Mouse (Mus musculus) frontal cortex, adult 2 months (tissue): ENCODE measurements around the gene Slc16a13. TPM values are rescaled to one million over a fixed set of nuclear protein-coding genes. Genes with fewer than 3 reads are reported as not detected.

Source experiments
- DNase-seq, 2 experiments: peaks; one replicate each; pipeline ENCODE4 v3.0.0; 2022; ENCODE audit warnings: low spot score in 1 of 2; ENCODE audit errors: extremely low spot score in 1 of 2
- polyA plus RNA-seq: library from polyadenylated mRNA; depleted of rRNA; stranded (reverse); fragments of >200 nt; gene quantifications from 2 replicates; pipeline ENCODE4 v1.2.3, GENCODE M21; 2012; rRNA removed

Gene Slc16a13
- 5.5 and 7.7 TPM in 2 replicates for polyA plus RNA-seq

DNA sequence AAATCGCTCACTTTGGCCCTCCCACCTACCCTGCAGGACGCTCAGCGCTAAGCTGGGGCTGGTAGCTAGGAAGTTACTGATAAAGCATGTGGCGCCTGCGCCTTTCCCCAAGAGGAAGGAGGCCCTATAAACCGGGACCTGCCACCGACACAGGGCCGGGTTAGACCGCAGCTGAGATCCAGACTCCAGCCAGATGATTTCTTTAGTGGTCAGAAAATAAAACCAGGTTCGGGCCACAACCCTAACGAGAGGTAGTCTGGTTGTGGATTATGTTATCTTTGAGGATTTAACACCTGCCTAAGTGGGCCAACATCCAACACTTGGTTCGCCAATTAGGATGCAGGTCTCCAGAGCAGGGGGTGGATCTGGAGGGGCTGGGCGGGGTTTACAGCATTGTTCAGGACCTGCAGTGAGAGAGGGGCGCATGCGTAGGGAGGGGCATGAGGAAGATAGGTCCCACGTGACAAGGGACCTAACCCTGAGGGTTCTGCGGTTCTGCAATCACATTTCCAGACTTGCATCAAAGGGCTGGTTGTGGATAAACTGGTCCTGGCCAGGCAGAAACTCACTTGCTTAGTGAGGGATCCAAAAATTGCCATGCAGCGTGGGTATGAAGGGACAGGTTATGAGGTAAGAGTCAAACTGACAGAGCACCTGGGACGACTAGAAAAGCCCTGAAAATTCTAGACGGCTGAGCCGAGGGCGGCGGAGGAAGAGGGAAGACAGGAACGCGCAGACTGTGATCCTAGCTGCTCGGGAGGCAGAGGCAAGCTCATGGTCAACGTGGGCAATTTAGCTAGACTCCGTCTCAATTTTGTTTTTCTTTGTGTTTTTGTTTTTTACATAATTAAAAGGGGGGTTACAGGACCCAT is at the start of gene Slc16a13:
Gene Slc16a13 (minus strand): TSS at position 334 of the 872 bp plus-strand sequence.
- peak; percentile 96 to 97 for DNase-seq

DNA sequence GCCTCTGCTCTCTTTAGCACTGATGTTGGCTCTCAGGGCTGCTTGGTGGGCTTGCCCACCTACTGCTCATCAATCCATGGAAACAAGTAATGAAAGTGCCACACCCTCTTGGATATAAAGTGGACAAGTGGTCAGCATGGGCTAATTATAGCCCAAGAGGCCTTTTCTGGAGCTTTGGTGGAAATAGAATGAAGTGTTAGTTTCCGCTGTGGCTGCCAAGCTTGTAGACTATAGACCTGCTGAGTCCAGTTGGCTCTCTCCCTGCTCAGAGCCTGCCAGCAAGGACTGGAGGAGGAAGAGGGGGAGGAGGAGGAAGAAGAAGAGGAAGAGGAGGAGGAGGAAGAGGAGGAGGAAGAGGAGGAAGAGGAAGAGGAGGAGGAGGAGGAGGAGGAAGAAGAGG is 45.5 kb upstream of the Slc16a13 start:
- DNase-seq: no peak

DNA sequence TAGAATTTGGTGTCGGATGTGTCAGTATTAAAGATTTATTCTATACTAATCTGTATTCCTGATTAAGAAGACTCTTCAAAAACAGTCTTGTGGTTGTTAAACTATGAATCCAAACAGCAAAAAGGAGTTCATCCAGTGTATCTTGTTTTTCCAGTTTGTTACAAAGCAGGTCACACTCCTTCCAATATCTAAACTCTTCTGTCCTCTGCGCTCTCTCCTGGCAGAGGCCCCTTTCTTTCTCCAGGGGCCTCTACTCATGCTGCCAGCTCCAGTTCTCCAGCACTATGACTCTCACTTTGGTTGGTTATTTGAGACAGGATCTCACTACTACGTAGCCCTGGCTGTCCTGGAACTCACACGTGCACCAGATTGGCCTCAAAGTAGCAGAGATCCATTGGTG is 45.0 kb upstream of the Slc16a13 start:
- DNase-seq: no peak

DNA sequence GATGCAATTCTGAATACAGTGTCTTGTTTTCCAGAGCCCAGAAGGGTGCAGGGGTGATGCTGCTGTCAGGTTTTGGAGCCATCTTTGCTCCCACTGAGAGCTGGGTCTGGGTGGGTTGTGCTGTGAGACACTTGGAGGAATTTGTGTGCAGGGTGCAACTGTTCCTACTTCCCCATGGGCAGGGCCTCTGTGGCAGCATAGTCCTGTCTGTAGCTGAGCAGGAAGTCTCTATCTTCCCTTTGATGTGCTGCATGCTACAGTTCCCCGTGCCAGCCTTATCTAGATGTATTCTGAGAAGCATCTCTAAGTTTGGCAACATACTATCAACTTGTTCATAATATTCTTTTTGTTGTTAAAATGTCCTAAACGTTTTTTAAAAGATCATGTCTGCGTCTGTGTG is 44.4 kb upstream of the Slc16a13 start:
- DNase-seq: no peak

DNA sequence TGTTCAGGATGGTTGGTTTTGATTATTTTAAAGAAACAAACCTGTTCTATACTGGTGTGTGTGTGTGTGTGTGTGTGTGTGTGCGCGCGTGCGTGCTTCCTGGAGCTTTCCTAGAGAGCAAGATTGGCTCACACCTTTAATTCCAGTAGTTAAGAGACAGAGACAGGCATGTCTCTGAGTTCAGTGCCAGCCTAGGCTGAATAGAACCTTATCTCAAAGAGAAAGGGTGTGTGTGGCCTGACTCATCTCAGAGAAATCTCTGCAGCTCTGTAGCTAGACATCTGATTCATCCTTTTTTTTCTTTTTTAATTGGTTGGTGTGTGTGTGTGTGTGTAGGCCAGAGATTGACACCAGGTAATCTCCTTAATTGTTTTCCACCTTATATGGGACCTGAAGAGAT is 38.2 kb upstream of the Slc16a13 start:
- DNase-seq: no peak

DNA sequence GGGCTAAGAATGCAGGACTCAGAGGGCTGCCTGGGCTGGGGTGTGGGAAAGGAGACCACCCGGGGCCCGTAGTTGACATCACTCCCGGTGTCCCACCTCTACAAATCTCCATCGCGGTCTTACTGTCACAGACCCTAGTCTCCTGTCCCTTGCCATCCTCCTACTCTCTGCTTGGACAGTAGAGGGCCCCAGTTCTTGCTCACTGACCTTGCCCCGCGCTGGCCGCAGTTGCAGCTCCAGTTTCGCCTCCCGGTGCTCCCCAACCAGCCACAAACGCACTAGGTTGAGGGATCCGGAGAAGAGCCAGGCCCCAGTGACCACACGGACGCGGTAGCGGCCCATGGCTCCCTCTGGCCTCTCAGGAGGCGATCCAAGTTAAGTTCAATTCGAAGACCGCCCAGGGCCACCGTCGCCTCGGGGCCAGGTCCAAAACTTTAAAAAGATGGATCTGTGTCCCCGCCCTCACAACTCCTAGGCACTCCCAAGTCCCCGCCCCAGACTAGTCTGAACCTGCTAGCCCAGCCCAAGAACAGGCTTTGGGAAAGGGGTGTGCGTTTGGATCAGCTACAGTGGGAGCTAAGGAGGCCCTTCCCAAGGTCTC is 34.2 kb upstream of the Slc16a13 start, which contains the start of gene Alox12:
Gene Alox12 (minus strand): TSS at position 423 of the 601 bp plus-strand sequence.
- no peak for DNase-seq

DNA sequence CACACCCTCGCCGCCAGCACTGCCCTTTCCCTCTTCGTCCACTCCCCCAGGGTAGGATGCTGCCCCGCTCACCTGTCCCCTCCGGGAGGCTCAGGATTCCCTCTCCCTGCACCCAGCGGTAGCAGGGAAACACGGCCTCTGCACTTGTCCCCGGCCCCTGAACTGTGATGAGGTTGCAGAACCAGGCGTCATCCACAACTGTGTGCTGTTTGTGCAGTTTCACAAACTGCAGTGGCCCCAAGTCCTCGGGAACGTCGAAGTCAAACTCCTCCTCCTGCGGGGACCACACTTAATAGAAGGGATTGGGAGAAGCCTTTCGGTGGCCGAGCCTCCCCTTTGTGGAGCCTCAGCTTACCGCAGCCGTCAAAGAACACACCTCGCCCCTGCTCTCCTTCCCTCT is 33.5 kb upstream of the Slc16a13 start:
- DNase-seq: no peak

DNA sequence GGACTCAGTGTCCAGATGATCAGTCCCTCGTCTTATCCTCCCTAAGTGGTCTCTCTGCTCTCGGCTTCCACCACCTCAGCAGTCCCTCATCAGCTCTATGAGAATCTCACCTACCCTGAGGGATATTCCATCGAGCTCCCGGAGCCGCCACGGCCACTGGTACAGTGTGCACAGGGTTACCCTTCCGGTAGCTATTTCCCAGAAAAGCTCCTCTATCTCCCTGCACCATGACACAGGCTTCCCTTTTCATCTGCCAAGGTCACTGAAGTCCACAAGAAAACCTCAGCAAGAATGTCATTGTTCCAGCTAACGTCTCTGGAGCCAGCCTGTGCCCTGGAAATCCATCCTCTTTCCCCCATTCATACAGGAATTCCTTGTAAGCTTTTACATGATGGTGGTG is 31.0 kb upstream of the Slc16a13 start:
- no peak for DNase-seq

DNA sequence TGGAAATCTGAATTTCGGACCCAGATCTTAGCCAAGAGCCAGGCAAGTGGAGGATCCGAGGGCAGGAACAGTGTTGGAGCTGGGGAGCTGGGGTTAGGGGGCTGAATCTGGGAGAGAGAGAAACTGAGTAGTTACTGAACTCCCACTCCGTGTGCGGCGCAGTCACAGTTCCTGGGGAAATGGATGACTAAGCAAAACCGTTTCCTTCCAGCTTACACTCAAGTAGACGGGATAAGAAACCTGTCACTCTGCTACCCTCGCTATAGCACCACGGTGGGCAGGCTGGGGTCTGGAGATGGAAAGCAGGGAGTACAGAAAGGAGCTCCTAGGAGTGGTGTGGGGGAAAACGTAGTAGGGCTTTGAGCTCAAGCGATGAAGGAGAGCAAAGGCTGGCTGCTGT is 29.3 kb upstream of the Slc16a13 start:
- no peak for DNase-seq

DNA sequence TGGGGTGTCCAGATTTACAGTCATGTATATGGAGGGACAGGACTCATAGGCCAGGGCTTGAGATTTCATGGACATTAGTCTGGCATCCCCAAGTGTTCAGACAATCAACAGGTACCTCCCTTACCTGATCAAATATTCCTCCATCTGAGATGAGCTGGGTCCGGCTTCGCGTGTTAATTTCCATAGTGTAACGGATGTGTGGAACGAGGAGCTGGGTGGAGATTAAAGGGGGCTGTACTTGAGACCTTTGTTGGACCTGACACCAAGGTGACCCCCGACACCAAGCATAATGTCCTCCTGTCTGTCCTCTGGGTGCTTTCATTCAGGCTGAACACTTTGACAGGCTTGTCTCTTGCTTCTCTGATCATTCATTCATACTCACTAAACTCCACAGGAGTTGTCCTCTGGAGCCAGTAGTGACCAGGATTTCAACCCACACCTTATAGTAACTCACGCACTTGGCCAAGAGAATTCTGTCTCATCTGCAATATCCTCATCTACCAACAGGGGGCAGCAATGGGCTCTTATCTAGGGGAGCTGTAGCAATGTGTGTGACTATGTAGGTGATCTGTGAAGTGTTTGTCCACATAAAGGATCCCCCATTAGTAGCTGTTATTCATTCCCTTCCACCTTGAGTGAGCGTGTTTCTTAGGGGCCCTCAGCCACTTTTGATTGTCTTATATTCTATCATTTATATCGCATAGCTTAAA is 26.4 kb upstream of the Slc16a13 start:
- DNase-seq: peak in 1 of 2 experiments; percentile 83

DNA sequence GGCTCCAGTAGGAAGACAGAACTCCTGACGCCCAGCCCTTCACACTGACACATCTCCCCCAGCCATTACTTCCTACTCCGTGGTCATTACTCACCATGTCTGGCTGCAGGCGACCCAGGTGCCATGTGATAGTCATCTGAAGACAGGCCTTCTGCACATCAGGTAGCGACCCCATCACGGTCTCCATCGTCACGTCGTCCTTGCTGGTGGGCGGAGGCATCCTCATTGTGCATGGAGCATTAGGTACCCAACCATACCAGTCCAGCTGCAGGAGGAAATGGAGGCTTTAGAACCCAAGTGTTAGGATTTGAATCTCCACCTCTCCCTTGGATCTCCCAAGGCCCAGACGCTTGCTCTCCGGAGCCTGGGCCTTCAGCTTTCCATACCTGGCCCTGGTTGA is 21.7 kb upstream of the Slc16a13 start:
- DNase-seq: no peak

DNA sequence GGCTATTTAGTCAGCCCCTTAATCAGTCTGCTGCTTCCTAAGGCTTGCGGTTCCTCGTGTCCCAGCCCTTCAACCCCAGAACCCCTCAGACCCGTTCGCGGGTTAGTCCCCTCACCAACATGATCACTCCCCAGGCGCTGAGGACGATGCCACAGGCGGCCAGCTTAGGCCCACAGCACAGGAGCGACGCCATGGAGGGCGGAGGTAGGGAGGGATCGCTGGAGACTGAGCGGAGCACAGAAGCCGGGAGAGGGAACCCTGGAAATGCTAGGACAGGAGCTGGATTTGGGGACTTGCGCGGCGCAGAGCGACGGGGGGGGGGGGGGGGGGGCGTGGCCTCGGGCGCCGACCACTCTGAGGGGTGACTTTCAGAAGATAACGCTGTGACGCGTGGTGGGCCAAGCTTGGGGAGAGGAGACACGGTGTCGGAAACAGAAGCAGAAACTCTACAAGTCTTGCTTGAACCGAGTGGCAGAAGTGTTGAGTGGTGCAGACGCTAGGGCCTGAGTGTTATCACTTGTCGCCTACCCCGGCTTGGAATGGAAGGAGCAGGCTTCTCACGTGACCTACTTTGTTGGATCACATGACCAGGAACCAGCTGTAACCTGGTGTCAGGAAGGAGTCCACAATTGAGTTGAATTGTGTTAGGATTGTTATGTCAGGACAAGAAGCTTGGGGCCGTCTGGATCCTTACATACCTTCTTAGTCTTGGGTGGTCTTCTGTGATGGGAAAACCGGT is 18.8 kb upstream of the Slc16a13 start, which contains the start of the genes Gm21988 and Rnasek:
Gene Gm21988 (minus strand): TSS at position 290 of the 739 bp plus-strand sequence.
Gene Rnasek (minus strand): TSS at position 302 of the 739 bp plus-strand sequence.
- peak; percentile 74 to 87 for DNase-seq

DNA sequence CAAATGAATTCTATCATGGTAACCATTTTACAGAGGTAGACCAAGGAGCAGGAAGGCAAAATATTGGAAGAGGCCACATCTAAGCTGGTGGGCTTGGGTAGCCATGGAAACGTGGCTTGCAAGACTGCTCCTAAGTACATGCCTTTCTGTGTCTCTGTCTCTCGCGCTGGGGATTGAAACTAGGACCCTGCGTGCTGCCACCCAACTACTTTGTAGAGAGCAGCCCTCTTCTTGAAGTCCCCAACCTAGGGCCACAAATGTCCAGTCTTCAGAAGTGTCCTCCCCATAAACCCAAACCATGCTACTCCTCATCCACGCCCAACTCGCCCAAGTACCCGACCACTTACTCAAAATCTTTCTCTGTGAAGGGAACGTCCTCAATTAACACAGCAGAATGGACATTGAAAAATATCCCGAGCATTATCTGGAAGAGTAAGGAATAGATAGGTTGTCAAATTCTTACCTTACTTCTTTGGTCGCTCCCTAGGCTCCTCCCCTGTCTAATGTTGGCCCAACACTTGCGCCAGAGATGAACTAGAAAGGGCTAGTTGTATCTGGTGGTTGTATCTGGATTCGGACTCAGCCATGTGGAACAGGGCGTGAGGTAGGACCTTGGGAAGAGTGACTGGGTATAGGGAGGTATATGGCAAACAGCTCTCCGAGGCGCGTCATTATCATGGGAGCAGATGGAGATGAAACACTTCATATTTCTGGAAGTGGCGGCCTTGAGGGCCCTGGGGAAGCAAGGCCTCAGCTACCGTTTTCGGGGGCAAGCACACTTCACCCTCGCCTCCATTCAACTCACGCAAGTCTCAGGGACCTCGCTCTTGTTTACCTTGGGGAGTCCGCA is 18.0 kb upstream of the Slc16a13 start:
- no peak for DNase-seq

DNA sequence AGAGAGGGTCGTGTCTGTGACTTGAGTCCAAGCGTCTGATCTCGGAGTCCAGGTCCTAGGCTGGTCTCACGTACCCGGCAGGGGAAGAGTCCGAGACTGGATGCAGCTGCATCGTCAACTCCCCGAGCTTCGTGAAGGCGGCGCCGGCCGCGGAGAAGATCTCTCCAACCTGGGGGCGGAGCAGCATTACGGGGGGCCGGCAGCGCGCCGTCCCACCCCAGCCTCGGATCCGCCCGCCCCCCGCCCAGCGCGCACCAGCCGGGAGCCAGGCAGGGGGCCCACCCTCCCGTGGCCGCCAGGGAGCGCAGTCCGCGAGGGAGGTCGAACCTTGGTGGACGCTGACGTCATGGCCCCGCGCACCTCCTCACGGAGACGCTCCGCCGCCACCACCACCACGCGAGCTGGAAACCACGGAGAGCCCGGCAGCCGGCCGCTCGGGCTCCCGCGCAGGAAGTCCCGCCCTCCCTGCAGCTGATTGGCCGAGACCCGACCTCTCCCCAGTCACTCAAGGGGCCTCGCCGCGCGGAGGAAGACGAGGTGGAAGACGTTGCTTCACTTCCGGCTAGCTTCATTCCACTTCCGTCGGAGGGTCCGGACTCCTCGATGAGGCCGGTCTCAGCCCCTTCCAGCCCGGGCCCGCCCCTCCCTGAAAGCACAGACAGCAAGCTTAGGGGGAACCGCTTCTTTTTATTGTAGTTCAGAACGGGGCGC is 16.7 kb upstream of the Slc16a13 start, which contains the start of gene 0610010K14Rik:
Gene 0610010K14Rik (minus strand): TSS at position 458 of the 711 bp plus-strand sequence.
- peak; percentile 93 to 98 for DNase-seq

DNA sequence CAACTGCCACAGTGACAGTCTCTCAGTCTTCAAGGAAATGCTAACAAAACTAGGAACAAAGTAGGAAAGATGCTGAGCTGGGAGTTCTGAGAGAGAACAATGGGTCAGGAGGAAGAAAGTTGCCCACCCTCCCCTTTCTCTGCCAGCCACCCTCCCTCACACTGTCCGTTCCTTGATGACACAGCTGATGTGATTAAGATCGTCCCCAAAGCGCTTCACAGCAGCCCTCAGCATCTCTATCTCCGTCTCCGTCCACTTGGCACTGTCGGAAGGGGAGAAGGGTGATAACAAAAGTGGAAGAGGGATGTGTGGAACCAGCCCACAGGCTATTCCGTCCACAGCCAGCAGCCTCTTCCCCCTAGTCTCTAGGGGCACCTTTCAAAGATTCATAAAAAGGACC is 15.9 kb upstream of the Slc16a13 start:
- DNase-seq: no peak

DNA sequence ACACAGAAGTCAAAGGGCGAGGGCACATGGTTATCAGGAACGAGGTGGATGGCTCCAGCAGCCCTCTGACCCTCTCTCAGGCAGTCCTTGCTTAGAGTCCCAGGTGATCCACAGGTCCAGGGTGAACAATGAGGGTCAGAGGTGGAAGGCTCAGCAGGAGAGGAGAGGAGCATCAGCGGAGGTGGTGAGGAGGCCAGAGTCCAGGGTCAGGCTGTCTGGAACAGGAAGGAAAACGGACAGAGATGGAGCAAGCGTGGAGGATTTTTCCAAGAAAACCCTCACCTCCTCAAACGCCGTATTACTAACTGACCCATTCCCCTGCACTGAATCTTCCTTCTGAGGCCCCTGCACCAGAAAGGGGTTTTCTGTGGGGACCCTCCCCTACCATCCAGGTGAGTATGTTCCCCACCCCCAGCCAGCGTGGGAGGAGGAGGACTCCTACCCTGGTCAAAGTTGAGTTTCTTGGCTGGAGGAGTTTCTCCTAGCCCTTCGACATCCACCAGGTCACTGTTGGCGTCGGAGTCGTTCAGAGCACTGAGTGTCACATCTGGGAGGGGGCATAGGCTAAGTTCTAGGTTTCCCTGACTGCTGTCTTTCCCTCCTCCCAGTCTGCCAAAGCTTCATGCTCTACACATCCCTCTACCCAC is 14.5 kb upstream of the Slc16a13 start:
- DNase-seq: no peak

DNA sequence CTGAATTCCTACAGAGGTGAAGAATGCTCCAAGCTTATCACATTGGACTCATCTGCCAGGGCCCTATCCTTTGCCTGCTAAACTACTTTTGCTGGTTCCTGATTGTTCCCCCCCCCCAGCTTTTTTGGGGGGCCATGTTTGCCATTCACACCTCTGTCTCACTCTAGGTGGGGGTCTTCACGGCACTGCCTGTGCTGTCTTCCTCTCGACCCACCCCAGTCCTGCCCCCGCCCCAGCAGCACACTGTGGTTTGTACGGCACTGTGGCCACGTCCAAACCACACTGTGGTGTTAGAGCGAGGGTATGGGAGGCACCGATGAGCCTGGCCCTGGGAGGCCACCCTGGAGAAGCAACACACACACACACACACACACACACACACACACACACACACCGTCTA is 13.6 kb upstream of the Slc16a13 start:
- DNase-seq: no peak

DNA sequence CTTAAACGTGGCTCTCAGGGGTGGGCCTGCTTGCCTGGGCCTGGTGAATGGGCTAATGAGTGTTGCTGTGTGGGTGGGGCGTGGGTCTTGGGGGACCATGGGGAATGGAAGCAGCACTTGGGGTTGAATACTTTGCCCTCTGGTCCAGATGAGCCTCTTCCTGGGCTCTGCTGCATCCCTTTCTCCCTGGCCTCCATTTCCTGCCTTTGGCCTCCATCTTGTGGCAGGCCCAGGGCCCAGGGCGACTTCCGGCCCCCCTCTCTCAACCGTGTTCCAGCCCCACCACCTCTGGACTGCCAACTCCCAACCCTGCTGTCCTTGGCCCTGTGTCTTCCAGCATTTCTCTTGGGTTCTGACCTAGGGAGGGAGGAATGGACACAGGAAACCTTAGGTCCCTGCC is 13.2 kb upstream of the Slc16a13 start:
- no peak for DNase-seq
